Mouse (Mus musculus) urinary bladder, postnatal 14 days (tissue): ENCODE data around the gene Mdm2.

Experiments
- DNase-seq: peaks from one replicate; pipeline ENCODE4 v3.0.0; 2021; ENCODE audit warnings: low spot score

Mdm2 gene

DNA sequence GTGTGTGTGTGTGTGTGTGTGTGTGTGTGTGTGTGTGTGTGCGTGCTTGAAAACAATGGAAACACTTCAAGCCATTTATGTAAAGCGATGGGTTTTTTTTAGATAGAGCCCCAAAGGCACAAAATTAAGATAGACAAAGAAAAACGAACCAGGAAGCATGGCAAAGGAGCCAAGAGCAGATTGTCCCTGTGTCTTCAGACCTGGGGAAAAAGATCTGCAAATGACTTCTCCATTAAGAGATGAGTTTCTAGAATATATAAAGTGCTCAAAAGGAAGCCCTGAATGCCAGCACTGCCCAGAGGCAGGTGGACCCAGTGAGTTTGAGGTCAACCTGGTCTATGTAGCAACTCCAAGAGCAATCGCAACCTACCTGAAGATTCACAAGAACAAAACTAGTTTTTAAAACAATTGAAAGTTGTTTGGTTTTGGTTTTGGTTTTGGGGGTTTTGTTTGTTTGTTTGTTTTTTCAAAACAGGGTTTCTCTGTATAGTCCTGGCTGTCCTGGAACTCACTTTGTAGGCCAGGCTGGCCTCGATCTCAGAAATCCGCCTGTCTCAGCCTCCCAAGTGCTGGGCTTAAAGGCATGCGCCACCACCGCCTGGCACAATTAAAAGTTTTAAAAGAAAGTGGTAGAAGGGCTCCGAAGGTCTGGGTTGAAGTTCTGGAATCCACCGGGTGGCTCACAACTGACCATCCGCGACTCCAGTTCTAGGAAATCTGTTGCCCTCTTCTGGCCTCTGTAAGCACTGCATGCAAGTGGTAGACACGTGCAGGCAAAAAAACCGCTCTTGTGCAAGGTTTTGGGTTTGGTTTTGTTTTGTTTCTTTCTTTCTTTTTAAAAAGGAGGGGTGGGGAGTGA is 28.3 kb downstream of the Mdm2 start:
- DNase-seq, result peak; percentile 45

DNA sequence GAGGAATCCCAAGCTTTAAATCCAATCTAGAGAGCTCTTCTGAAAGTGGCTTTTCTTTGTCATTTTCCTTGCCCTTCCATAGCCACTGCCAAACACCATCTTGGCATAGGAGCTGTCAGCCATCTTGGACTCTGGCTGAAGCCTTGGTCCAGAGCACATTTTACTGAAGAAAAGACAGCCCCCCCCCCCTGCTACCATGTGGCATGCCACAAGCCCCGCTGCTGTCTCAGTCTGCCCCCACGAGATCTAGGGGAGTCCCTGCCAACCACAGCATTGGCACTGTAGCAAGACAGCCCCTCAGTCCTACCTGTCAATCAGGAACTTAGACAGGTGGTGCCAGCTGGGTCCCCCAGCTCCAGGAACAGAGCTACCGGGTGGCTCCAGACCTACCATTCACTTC is 29.0 kb downstream of the Mdm2 start:
- DNase-seq, result no peak

GRCm38 (mm10) chr10:117680868-117681513 is 29.6 kb downstream of the Mdm2 start:
- no peak for DNase-seq

- no peak for DNase-seq
These were observed 30.5 kb downstream of the Mdm2 start for GRCm38 (mm10) chr10:117679963-117680473.

- no peak for DNase-seq
These were observed 31.4 kb downstream of the Mdm2 start for GRCm38 (mm10) chr10:117679029-117679686.

DNA sequence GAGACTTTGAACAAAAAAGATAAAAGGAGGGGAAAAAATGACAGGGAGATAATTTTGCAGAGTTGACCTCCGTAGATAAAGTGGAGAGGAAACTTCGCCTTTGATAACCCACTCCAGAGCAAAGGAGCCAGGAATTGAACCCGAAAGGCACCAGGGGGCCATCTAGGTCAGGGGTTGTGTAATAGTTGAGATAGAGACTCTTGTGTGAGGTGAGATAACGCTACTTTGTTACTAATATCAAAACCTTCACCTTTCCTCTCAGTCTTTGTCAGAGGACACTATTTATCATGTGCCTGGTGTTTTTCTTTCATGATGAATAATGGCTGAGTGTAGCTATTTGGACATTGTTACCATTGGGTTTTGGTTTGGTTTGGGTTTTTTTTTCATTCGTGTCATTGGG is 32.2 kb downstream of the Mdm2 start:
- DNase-seq, result no peak

- DNase-seq, result peak; percentile 34
These were observed 32.9 kb downstream of the Mdm2 start for GRCm38 (mm10) chr10:117677494-117678236.

- no peak for DNase-seq
These were observed 33.8 kb downstream of the Mdm2 start for GRCm38 (mm10) chr10:117676644-117677313.

- no peak for DNase-seq
These were observed 34.4 kb downstream of the Mdm2 start for GRCm38 (mm10) chr10:117676036-117676643.

DNA sequence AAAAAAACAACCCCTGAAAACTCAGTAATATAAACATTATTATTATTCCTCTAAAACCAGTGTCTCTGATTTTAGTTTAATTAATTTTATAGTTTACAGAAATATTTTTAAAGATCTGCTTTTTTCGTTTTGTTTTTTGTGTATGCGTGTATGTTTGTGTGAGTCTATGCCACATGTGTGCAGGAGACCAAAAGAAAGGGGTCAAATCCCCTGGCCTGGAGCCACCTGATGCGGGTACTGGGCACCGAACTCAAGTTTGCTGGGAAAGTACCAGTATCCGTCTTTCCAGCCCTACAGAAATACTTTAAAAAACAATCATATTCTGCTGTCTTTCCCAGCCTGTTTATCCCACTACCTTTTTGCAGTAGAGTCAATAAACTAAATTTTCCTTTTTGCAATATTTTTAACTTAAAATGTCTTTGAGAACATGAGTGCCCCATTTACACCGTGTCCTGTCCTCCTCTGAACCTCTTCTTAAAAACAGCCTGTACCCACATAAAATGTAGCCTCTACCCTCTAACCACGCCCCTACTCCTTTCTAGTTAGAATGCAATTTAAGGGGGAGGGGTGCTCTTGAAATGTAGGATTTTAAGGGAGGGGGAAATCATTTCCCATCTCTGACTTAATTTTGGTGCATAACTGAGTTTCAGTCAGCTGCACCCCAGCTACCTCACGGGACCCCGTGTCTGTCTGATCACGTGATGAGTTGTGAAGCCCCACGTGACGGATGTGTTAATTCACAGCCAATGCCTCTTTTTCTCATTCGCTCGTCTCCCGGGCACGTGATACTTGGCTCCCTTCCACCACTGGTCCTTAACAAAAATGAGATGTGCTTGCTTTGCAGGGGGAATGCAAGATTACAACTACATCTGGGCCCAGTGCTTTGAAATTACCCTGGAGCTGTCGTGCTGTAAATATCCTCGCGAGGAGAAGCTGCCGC is 35.2 kb downstream of the Mdm2 start:
- DNase-seq, result peak; percentile 38

DNA sequence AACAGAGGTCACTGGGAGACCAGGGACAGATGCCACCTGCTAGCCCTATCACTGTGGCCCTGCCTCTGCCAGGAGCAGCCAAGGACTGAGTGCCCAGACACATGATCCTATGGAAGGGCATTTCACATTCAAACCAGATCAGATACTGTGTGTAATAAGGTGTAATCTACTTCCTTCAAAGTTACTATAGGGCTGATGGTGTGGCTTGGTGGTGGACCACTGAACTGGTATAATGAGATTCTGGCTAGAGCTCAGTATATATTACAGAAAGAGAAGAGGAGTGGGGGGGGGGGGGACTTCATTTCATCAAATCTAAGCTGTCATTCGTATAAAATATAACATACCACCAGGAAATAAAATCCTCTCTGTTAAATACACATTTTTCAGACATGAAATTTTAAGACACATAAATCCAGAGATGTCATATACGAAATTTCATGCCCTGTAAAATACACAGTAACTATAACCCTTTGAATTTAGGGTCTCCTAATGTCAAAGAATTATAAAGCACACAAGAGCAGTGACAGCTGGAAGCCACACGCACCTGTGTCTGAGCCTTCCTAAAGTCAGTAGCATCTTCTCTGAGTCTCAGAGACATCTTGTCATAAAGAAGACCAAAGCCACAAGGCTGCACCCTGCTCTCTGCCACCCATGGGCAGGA is 36.1 kb downstream of the Mdm2 start:
- no peak for DNase-seq

DNA sequence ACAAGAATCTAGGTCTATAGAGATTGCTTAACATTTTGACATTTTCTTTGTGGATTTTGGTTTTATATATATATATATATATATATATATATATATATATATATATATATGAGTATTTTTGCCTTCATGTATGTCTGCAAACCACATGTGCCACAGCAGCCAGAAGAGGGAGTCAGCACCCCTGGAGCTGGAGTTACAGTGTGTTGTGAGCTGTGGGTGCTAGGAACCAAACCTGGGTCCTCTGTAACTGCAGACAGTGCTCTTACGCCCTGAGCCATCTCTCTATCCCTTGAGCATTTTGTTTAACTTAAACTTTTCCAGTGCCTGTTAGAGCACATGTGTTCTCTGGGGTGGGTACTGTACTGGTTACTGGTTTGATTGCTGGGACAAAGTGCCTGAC is 36.6 kb downstream of the Mdm2 start:
- no peak for DNase-seq

GRCm38 (mm10) chr10:117672693-117673092 is 37.9 kb downstream of the Mdm2 start:
- peak; percentile 26 for DNase-seq

DNA sequence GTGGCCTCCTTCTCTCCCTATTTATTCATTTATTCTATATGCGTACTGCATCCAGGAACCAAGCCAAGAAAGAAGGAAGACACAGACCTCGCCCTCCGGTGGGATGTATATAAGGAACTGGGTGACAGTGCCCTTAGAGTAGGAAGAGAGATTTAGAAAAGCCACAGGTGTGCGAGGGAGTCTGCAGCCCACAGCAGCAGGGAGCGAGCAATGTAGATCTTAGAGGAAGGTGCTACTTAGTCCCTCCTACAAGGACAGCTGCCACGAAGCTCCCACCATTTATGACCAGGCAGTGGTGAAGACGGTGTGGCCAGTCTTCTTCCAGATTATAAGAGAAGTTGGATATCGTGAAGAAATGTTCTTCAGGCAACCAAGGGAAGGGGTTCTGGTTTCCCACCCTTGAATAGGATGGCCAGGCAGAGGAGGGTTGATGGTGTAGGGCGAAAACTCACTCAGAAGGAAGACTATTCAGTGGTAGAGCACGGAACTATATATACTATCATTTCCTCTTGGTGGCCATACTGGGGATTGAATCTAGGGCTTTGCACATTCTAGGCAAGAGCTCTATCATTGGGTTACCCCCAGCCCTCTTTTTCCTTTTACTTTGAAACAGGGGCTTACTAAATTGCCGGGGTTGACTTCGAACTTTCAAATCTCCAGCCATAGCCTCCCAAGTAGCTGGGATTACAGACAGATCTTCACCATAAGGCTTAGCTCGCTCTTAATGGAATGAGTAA is 38.5 kb downstream of the Mdm2 start:
- DNase-seq, result no peak

GRCm38 (mm10) chr10:117671266-117671665 is 39.3 kb downstream of the Mdm2 start:
- DNase-seq, result no peak

DNA sequence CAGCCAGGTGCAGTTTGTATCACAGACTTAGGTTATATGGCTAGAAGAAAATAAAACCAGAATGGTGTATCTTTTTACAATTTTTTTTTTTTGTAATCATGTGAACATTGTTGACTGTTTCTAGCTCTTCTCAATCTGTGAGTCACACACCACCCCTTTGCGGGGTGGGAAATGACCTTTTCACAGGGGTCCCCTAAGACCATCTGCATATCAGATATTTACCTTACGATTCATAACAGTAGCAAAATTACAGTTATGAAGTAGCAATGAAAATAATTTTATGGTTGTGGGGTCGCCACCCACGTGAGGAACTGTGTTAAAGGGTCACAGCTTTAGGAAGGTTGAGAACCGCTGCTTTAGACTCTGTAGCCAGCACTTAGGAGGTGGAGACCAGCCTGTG is 39.8 kb downstream of the Mdm2 start:
- DNase-seq, result no peak

DNA sequence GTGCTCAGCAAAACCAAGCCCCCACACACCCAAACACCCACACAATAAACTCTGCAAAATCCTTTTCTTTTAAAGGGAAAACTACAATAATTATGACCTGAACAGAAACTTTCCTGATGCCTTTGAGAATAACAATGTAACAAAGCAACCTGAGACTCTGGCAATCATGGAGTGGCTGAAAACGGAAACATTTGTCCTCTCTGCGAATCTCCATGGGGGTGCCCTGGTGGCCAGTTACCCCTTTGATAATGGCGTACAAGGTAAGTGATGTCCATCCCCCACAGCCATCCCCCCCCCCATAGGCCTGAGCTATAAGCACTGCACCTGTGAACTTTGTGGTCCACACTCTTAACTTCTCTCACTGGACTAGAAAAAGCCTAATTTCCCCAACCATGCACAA is 40.5 kb downstream of the Mdm2 start:
- DNase-seq, result no peak

GRCm38 (mm10) chr10:117669449-117670090 is 41.0 kb downstream of the Mdm2 start:
- peak; percentile 35 for DNase-seq
